In genomic region chr11:116093771-116094565, GRCm38 (mm10) we compare ENCODE assay signal across 9 mouse cellular contexts. TPM values are rescaled to one million over a fixed set of nuclear protein-coding genes. Genes with fewer than 3 reads are reported as not detected.
DNase-seq lines count a peak whose midpoint lies in the region; ATAC-seq and TF ChIP-seq lines count a peak whose summit lies in the region.
"Had no signal": no experiment of that assay in that cellular context is flagged by ENCODE, and none has a peak within 500 bp of the region (broad histone marks: within the 10 kb centered on the region; RNA-seq: fewer than 3 reads in every experiment).

No protein-coding gene starts in this region.

- intact Hi-C loops in gastrocnemius, adult 2 months (cut with DNase I), result no loop called here
- intact Hi-C loops in gastrocnemius, postnatal 36 days (cut with DNase I), result no loop called here

- TF ChIP-seq EP300 in lung, postnatal 0 days (IDR thresholded peaks at IDR 0.05), result no peak
- TF ChIP-seq EP300 in stomach, postnatal 0 days (optimal IDR thresholded peaks at IDR 0.05), result no peak

- no peak overlapping the region for H3K9ac ChIP-seq in lung, postnatal 0 days (replicated peaks; ENCODE audit: low read depth)
- H3K9ac ChIP-seq in limb, embryonic 15.5 days, result no peak overlapping the region
- no peak overlapping the region for H3K9ac ChIP-seq in stomach, postnatal 0 days (ENCODE audit: low read length)
- no peak overlapping the region for H3K9ac ChIP-seq in forebrain, embryonic 15.5 days (replicated peaks)

- H3K4me2 ChIP-seq in lung, postnatal 0 days (replicated peaks; ENCODE audit: low read depth, low read length), result no peak overlapping the region
- H3K4me2 ChIP-seq in limb, embryonic 15.5 days, result no peak overlapping the region
- H3K4me2 ChIP-seq in stomach, postnatal 0 days (replicated peaks; ENCODE audit: low read depth), result no peak overlapping the region
- H3K4me2 ChIP-seq in forebrain, embryonic 15.5 days (replicated peaks), result no peak overlapping the region

- no peak for ATAC-seq in lung, postnatal 0 days
- no peak; the same call in 1 of the 2 replicates for ATAC-seq in limb, embryonic 15.5 days (ENCODE audit: insufficient number of reproducible peaks, low FRiP score, low TSS enrichment, low read depth)
- ATAC-seq in stomach, postnatal 0 days (ENCODE audit: low FRiP score, low TSS enrichment), result no peak
- no peak for ATAC-seq in forebrain, embryonic 15.5 days (replicated peaks)

- no peaks in the 10 kb centered on the region for H3K9me3 ChIP-seq in lung, postnatal 0 days (ENCODE audit: low read length)
- no peaks in the 10 kb centered on the region for H3K9me3 ChIP-seq in limb, embryonic 15.5 days
- no peaks in the 10 kb centered on the region for H3K9me3 ChIP-seq in stomach, postnatal 0 days (ENCODE audit: control insufficient read depth, low read length)
- no peaks in the 10 kb centered on the region for H3K9me3 ChIP-seq in forebrain, embryonic 15.5 days

- no peak for TF ChIP-seq CTCF in gastrocnemius, adult 2 months (IDR thresholded peaks at IDR 0.05)
- TF ChIP-seq CTCF in lung, postnatal 0 days (IDR thresholded peaks at IDR 0.05), result no peak
- no peak for TF ChIP-seq CTCF in stomach, postnatal 0 days (IDR thresholded peaks at IDR 0.05; ENCODE audit: low read depth)

- 27% methylated on average over 16 of the region's 16 CpGs for WGBS in lung, postnatal 0 days
- whole genome bisulfite sequencing in limb, embryonic 15.5 days, result 60% methylated on average over 16 of the region's 16 CpGs
- 47% methylated on average over 16 of the region's 16 CpGs for WGBS in stomach, postnatal 0 days
- WGBS in forebrain, embryonic 15.5 days, result 73% methylated on average over 16 of the region's 16 CpGs

- peak overlapping the region; percentile 78 for H3K27ac ChIP-seq in gastrocnemius, adult 2 months
- peak overlapping the region; percentile 38 for H3K27ac ChIP-seq in lung, postnatal 0 days (ENCODE audit: low read length)
- H3K27ac ChIP-seq in limb, embryonic 15.5 days, result peak overlapping the region; percentile 0; the same call in 1 of the 2 replicates
- 0 out of 2 replicates have a peak overlapping the region, but pooled peaks have one; percentile 18 for H3K27ac ChIP-seq in stomach, postnatal 0 days (replicated peaks)
- no peak overlapping the region for H3K27ac ChIP-seq in forebrain, embryonic 15.5 days (replicated peaks)

- H3K4me3 ChIP-seq in gastrocnemius, adult 2 months, result no peak overlapping the region
- no peak overlapping the region for H3K4me3 ChIP-seq in lung, postnatal 0 days (ENCODE audit: low read depth, low read length)
- no peak overlapping the region for H3K4me3 ChIP-seq in limb, embryonic 15.5 days
- H3K4me3 ChIP-seq in stomach, postnatal 0 days (ENCODE audit: low read depth, low read length), result no peak overlapping the region
- no peak overlapping the region for H3K4me3 ChIP-seq in forebrain, embryonic 15.5 days

- H3K27me3 ChIP-seq in lung, postnatal 0 days (replicated peaks; ENCODE audit: insufficient read depth, low read length), result no peaks in the 10 kb centered on the region
- no peaks in the 10 kb centered on the region for H3K27me3 ChIP-seq in limb, embryonic 15.5 days
- H3K27me3 ChIP-seq in stomach, postnatal 0 days (ENCODE audit: control insufficient read depth, insufficient read depth, low read length), result no peaks in the 10 kb centered on the region
- H3K27me3 ChIP-seq in forebrain, embryonic 15.5 days, result no peaks in the 10 kb centered on the region

- no peaks in the 10 kb centered on the region for H3K4me1 ChIP-seq in lung, postnatal 0 days (ENCODE audit: insufficient read depth, low read depth, low read length)
- peaks cover 2% of the 10 kb centered on the region for H3K4me1 ChIP-seq in limb, embryonic 15.5 days
- H3K4me1 ChIP-seq in stomach, postnatal 0 days (replicated peaks; ENCODE audit: control insufficient read depth, insufficient read depth), result peaks cover under 1% of the 10 kb centered on the region
- H3K4me1 ChIP-seq in forebrain, embryonic 15.5 days, result no peaks in the 10 kb centered on the region

- no peak for DNase-seq in gastrocnemius, adult 2 months
- no peak for DNase-seq in gastrocnemius, postnatal 36 days
- DNase-seq in lung, postnatal 0 days (ENCODE audit: low spot score), result no peak
- no peak for DNase-seq in lung, adult 18-20 months
- DNase-seq in stomach, postnatal 0 days (ENCODE audit: low spot score), result no peak
- no peak for DNase-seq in layer of hippocampus, postnatal 14 days (ENCODE audit: low spot score in 2 of 2)
- DNase-seq: cerebellum, adult 9-10 months had no signal

- no peaks in the 10 kb centered on the region for H3K36me3 ChIP-seq in lung, postnatal 0 days (ENCODE audit: insufficient read depth, low read length)
- no peaks in the 10 kb centered on the region for H3K36me3 ChIP-seq in limb, embryonic 15.5 days
- H3K36me3 ChIP-seq in stomach, postnatal 0 days (ENCODE audit: control insufficient read depth, insufficient read depth, low read length), result no peaks in the 10 kb centered on the region
- no peaks in the 10 kb centered on the region for H3K36me3 ChIP-seq in forebrain, embryonic 15.5 days

RNA-seq across cellular contexts. Expression of gene Wbp2, which starts 7.2 kb away (rescaled TPM):
- 10 to 100 TPM; 77.2 to 81.8 TPM for total RNA-seq in gastrocnemius, adult 2 months (2021)
- total RNA-seq in gastrocnemius, postnatal 36 days (2021), result 10 to 100 TPM; 70.1 to 71.0 TPM
- polyA plus RNA-seq in lung, postnatal 0 days (2015; fragmentation: Nextera tagmentation; extraction: Ambion mirVana), result 84.8 and 108 TPM in 2 replicates
- 61.6 and 75.5 TPM in 2 replicates for polyA plus RNA-seq in limb, embryonic 15.5 days (2015; fragmentation: Nextera tagmentation; extraction: Ambion mirVana)
- 71.0 and 89.6 TPM in 2 replicates for polyA plus RNA-seq in stomach, postnatal 0 days (2015; fragmentation: Nextera tagmentation; extraction: Ambion mirVana)
- total RNA-seq in layer of hippocampus, postnatal 14 days (2021), result 100 to 1,000 TPM; 287 to 295 TPM
- 138 and 144 TPM in 2 replicates for polyA plus RNA-seq in forebrain, embryonic 15.5 days (2015; fragmentation: Nextera tagmentation; extraction: Ambion mirVana)

RNA-seq across cellular contexts. Expression of gene Unc13d, which starts 16.2 kb away (rescaled TPM):
- under 1 TPM; 0.13 to 0.50 TPM for total RNA-seq in gastrocnemius, adult 2 months (2021)
- total RNA-seq in gastrocnemius, postnatal 36 days (2021), result under 1 TPM; 0.30 to 0.48 TPM
- polyA plus RNA-seq in lung, postnatal 0 days (2015; fragmentation: Nextera tagmentation; extraction: Ambion mirVana), result 14.9 and 25.3 TPM in 2 replicates
- polyA plus RNA-seq in limb, embryonic 15.5 days (2015; fragmentation: Nextera tagmentation; extraction: Ambion mirVana), result 6.5 and 8.8 TPM in 2 replicates
- polyA plus RNA-seq in stomach, postnatal 0 days (2015; fragmentation: Nextera tagmentation; extraction: Ambion mirVana), result 2.3 and 2.8 TPM in 2 replicates
- total RNA-seq in layer of hippocampus, postnatal 14 days (2021), result 1 to 10 TPM; 1.3 to 2.1 TPM
- polyA plus RNA-seq in forebrain, embryonic 15.5 days (2015; fragmentation: Nextera tagmentation; extraction: Ambion mirVana), result 0.70 and 0.80 TPM in 2 replicates

RNA-seq across cellular contexts. Expression of gene Trim47, which starts 33.0 kb away (rescaled TPM):
- 10 to 100 TPM in 1 of 2 experiments, 1 to 10 TPM in 1; 6.0 to 12.2 TPM for total RNA-seq in gastrocnemius, adult 2 months (2021)
- 1 to 10 TPM; 9.1 to 9.3 TPM for total RNA-seq in gastrocnemius, postnatal 36 days (2021)
- 26.3 and 28.8 TPM in 2 replicates for polyA plus RNA-seq in lung, postnatal 0 days (2015; fragmentation: Nextera tagmentation; extraction: Ambion mirVana)
- 31.2 and 42.4 TPM in 2 replicates for polyA plus RNA-seq in limb, embryonic 15.5 days (2015; fragmentation: Nextera tagmentation; extraction: Ambion mirVana)
- 33.8 and 34.6 TPM in 2 replicates for polyA plus RNA-seq in stomach, postnatal 0 days (2015; fragmentation: Nextera tagmentation; extraction: Ambion mirVana)
- 1 to 10 TPM; 5.7 to 7.8 TPM for total RNA-seq in layer of hippocampus, postnatal 14 days (2021)
- polyA plus RNA-seq in forebrain, embryonic 15.5 days (2015; fragmentation: Nextera tagmentation; extraction: Ambion mirVana), result 7.0 and 7.7 TPM in 2 replicates

RNA-seq across cellular contexts. Expression of gene Trim65, which starts 37.0 kb away (rescaled TPM):
- 1 to 10 TPM; 4.2 to 6.6 TPM for total RNA-seq in gastrocnemius, adult 2 months (2021)
- total RNA-seq in gastrocnemius, postnatal 36 days (2021), result 1 to 10 TPM; 4.1 to 4.8 TPM
- 3.9 TPM in 2 replicates for polyA plus RNA-seq in lung, postnatal 0 days (2015; fragmentation: Nextera tagmentation; extraction: Ambion mirVana)
- polyA plus RNA-seq in limb, embryonic 15.5 days (2015; fragmentation: Nextera tagmentation; extraction: Ambion mirVana), result 4.1 and 4.5 TPM in 2 replicates
- polyA plus RNA-seq in stomach, postnatal 0 days (2015; fragmentation: Nextera tagmentation; extraction: Ambion mirVana), result 3.3 and 4.1 TPM in 2 replicates
- total RNA-seq in layer of hippocampus, postnatal 14 days (2021), result 1 to 10 TPM; 6.0 to 6.6 TPM
- polyA plus RNA-seq in forebrain, embryonic 15.5 days (2015; fragmentation: Nextera tagmentation; extraction: Ambion mirVana), result 1.6 and 1.9 TPM in 2 replicates

RNA-seq across cellular contexts. Expression of gene Mrpl38, which starts 44.7 kb away (rescaled TPM):
- 10 to 100 TPM; 47.5 to 61.5 TPM for total RNA-seq in gastrocnemius, adult 2 months (2021)
- total RNA-seq in gastrocnemius, postnatal 36 days (2021), result 10 to 100 TPM; 49.4 to 49.9 TPM
- 44.1 and 45.9 TPM in 2 replicates for polyA plus RNA-seq in lung, postnatal 0 days (2015; fragmentation: Nextera tagmentation; extraction: Ambion mirVana)
- 83.9 and 85.5 TPM in 2 replicates for polyA plus RNA-seq in limb, embryonic 15.5 days (2015; fragmentation: Nextera tagmentation; extraction: Ambion mirVana)
- polyA plus RNA-seq in stomach, postnatal 0 days (2015; fragmentation: Nextera tagmentation; extraction: Ambion mirVana), result 49.5 and 50.2 TPM in 2 replicates
- total RNA-seq in layer of hippocampus, postnatal 14 days (2021), result 10 to 100 TPM; 55.3 to 63.7 TPM
- 77.7 and 78.5 TPM in 2 replicates for polyA plus RNA-seq in forebrain, embryonic 15.5 days (2015; fragmentation: Nextera tagmentation; extraction: Ambion mirVana)
